Mouse (Mus musculus) layer of hippocampus, adult 18-20 months (tissue): ENCODE measurements around the gene Dnajb13. TPM values are rescaled to one million over a fixed set of nuclear protein-coding genes. Genes with fewer than 3 reads are reported as not detected.
"Not testable (repeated sequence)": the region's sequence is repeated elsewhere in the genome, so short reads cannot be mapped to it uniquely, and the experiment has no call there.

Experiments
- DNase-seq, 2 experiments: peaks; one replicate each; pipeline ENCODE4 v3.0.0; 2022; ENCODE audit warnings: low spot score in 2 of 2
- total RNA-seq, 2 experiments: library from RNA; stranded (reverse); gene quantifications; 2 replicates each; pipeline ENCODE4 v1.2.3; 2021

The Dnajb13 gene
- total RNA-seq, 2 experiments from 2014 or later = 0.36 to 0.77 TPM

GRCm38 (mm10) chr7:100492391-100493116 lies 22.2 kb downstream of the Dnajb13 start:
- no peak for DNase-seq

DNA sequence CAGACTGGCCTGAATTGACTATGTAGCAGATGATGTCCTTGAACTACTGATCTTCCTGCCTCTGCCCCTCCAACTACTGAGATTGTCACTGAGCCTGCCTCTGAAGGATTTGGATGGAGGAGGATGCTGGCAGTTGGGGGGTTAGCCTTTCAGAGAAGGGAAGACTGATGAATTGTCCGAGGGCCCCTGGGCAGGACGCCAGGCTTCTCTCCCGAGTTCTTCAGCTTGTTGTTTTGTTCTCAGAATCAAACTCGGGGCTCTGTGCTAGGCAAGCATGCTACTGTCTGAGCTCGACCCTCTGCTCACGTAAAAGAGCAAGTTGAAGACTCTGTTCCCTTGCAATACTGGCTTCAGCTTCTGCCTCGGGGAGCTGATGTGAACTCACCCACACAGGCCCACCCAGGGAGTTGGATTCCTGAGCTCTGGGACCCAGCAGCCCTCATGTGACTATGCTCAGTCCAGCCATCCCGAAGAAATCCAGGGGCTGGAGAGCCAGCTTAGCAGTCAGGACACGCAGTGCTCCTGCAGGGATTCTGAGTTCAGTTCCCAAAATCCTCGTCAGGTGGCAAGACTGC lies 26.2 kb downstream of the Dnajb13 start:
- no peak for DNase-seq

GRCm38 (mm10) chr7:100487301-100487700 lies 27.5 kb downstream of the Dnajb13 start:
- DNase-seq = no peak

GRCm38 (mm10) chr7:100484493-100484892 lies 30.3 kb downstream of the Dnajb13 start:
- no peak for DNase-seq

DNA sequence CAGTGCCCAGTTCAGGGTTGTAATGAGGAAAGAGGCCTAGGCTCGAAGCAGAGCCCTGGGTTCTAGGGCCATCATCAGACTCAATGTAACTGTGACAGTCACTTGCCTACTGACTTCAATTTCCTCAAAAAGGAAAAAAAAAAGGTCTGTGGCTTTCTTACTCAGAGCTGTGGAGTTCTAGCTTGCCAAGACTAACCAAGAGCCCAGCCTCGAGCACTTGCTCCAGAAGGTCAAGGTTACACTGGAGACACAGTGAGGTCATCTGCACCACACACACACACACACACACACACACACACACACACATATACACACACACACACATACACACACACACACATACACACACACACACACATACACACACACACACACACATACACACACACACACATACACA lies 32.7 kb downstream of the Dnajb13 start:
- DNase-seq = not testable (repeated sequence)

DNA sequence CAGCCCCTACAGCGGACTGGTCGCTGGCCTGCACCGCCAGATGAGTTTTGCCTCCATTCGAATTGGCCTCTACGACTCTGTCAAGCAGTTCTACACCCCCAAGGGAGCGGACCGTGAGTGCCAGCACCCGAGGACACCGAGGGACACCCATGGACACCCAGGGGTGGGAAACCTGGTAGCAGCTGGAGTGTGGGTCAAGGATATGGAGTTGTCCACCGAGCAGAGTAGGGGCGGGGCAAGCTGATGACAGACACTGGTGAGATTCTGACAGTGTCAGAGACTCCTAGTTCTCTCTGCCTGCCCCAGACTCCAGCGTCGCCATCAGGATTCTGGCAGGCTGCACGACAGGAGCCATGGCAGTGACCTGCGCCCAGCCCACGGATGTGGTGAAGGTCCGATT lies 34.6 kb downstream of the Dnajb13 start:
- DNase-seq = no peak

GRCm38 (mm10) chr7:100479823-100480164 lies 35.0 kb downstream of the Dnajb13 start:
- no peak for DNase-seq

DNA sequence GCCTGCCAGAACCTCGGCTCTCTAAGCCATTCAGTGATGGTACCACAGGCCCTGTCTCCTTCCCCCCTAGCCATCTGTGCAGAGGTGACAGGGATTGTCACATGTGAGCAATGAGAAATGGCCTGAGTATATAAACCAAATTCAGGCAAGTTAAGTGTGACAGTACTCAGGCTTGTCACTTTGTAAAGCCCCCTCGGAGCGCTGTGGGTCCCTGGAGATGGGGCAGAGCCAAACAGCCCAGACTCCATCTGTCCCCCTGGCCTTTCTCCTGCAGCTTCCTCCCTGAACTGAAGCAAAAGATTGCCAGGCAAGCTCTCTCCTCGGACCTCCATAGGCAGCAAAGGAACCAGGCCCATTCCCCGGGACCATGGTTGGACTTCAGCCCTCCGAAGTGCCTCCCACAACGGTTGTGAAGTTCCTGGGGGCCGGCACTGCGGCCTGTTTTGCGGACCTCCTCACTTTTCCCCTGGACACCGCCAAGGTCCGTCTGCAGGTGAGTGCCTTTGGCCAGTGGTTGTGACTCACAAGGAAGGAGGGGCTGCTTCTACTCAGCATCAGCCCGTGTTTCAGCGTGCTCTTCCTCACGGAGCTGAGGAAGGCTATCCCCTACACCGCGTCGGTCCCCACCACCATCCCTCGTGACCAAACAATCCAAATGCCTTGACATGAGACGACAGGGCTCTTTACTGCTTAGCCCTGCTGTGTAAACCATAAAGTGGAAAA lies 35.5 kb downstream of the Dnajb13 start:
- DNase-seq = no peak

DNA sequence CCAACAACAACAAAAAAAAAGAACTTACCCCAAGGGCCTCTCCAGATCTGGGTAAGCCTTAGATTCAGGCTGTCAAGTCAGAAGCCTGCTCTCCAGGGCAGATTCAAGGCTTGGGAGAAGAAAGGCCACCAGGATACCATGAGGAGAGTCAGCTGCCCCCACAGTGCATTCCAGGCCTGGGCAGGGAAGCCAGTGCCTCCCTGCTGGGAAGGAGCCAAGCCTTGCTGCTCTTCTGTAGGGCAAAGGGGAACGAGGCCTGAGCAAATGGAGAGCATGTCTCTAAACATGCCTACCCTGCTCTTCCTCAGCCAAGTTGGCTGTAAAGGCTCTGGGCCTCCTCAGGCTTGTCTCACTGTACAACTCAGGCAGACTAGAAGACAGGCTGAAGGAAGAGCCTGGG lies 40.1 kb downstream of the Dnajb13 start:
- no peak for DNase-seq

DNA sequence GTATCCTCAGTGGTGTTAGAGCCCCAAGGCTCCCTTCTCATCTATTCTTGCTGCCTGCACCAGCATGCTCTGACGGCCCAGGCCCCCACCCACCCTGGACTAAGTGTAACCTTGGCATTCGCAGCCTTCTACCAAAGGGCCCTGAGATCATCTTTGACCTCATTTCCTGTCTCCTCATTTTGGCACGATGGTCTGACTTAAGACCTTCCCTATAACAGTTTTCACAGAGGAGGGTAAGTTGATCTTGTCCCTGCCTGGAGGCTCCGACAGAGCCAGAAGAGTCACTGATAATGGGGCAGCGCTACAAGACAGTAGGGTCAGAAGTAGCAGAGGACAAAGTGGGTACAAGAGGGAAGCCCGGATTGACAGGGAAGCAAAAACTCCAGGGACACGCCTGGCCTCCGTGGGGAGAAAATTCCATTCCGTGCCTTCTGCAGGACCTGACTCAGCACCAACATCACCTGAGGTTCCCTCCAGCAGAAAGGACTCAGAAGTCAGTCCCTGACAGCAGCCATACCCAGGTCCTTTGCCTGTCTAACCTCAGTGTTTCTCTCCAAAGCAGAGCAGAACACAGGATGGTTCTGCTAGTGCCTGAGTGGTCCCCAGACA lies 40.8 kb downstream of the Dnajb13 start:
- no peak for DNase-seq

DNA sequence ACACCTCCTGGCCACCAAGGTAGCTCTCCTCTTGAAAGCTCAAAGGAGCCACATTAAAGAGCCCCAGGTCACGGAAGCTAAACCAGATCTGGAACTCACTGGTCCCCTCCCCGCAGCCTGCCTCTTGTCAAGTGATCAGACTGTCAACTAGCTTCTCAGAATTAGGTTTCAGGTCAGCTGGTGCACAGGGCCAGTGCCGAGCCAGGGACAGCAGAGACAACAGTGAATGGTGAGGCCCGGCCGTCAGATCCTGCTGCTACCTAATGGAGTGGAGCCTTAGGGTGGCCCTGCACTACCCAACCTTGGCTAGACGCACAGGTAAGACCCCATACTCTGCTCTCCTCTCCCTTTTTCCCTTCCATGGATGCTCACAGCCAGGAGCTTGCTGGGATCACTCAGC lies 42.0 kb downstream of the Dnajb13 start, which contains the start of gene Ucp3:
TSS of gene Ucp3 (plus strand) at position 214 of the 400 bp plus-strand sequence.
- DNase-seq = no peak

DNA sequence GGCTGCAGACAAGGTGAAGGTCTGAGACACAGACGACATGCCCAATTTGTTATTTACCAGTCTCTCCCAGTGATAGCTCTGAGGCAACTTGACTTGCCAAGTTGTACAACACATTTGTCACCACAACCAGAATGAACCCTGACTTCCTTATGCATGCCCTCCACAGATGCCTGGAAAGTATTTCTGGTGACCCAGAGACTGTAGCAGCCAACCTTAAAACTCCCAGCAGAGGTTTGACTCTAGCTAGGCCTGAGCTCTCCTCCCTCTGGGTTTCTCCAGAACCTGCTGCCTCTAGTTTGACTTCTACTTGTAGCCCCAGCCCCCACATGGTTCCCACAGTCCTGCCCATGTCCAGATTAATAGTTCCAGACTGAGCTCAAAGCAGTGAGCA lies 43.4 kb downstream of the Dnajb13 start:
- no peak for DNase-seq

DNA sequence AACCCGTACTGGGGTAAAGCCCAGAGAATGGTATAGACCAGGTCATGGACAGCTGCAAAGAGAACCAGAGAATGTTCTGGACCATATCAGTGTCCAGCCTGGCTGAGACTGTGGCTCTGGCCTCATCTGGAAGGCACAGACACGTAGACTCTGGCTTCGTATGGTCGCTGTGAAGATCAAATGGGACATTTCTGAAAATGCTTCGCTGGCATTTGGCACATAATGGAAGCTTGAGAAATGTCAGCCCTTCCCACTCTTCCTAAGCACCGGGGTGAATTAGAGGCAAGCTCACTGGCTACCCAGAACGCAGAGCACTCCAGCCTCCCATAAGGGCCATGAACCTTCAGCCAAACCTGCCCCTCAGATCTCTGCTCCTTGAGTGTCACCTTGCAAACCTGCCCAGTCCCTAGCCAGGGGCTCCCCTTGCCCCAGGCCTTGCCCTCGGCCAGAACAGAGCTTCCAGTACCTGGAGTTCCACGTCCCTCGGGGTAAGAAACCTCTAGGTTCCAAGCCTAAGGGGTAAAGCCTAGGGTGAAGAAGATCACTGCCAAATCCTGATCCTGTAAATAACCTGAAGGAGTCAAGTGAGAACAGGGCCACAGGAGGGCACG lies 43.9 kb downstream of the Dnajb13 start:
- no peak for DNase-seq

- DNase-seq = no peak
Observed at GRCm38 (mm10) chr7:100469502-100469901, 45.3 kb downstream of the Dnajb13 start.

- DNase-seq = no peak
Observed at GRCm38 (mm10) chr7:100468761-100469160, 46.0 kb downstream of the Dnajb13 start.

DNA sequence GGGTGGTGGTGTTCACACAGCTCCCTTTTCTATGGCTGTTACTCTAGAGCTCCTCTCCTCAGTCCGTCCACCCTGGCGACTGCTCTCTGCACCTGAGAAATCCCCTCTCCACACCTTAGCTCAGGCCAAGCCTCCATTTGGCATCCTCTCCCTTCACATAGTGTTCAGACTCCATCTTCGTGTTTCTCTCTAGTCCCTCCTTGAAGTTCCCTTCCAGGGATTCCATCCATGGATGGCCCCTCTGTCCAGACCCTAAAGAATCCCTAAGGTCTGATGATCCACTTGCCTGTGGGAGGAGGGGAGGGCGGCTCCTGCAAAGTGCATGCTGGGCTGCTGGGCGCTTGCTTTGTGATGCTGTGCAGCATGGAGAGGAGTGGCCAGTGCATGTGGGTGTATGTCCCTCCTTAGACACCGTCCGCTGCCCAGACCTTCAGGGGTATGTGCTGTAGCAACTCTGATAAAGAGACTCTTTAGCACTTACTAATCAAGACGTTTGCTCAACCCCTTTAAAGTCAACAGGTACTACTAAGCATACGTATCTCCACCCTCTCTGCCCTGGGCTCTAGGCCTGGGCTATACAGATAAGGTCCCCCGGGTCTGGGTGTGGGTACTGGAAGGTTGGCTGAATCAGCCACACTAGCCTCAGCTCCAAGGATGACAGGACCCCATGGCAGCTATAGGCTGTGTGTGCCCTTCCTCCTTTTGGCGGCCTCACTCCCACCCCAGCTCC lies 47.8 kb downstream of the Dnajb13 start:
- DNase-seq = no peak

DNA sequence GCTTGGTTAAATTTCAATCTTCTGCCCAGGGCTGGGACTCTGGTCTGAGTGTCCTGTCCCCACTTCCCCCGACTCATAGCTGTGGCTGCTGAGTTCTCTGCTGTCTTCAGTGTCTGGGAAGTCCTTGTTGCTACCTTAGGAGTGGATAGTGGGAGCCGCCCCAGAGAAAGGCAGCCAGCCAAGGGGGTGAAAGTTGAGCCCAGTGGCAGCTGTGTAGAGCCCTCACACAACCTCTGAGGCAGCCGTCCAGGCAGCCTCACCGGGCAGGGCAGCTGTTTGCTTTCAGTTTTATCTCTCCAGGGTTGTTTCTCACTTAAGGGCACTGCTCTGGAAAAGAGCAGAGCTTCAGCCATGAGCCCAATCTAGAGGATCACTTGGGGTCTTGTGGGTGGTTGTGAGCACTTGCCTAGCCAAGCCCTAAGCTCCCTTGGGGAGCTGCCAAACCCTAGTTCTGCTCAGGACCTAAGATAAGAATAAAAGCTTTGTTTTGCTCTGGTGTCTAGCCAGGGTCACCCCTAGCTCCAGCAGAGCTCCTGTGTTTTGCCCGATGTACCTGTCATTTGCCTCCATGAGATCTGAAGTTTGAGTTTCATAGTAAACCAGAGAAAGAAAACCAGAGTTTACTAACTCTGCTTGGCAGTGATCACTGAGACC lies 49.0 kb downstream of the Dnajb13 start:
- no peak for DNase-seq

GRCm38 (mm10) chr7:100465248-100465647 lies 49.5 kb downstream of the Dnajb13 start:
- DNase-seq = no peak

DNA sequence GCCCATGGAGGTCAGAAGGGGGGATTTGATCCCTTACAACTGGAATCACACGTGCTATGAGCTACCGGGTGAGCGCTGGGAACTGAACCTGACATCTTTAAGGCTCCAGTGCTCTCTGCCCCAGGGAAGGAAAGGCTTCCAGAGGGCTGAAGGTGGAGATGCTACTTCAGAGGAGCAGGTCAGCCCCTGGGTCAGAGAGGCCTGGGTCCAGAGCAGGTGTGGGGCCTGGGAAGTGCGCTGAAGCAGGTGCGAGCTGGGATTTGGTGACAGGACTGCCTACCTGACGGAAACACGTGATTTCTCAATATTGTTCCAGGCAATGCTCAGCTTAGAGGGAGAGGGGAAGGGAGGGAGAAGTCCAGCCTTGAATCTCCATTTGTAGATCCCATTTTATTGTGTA lies 50.5 kb downstream of the Dnajb13 start:
- DNase-seq = no peak

DNA sequence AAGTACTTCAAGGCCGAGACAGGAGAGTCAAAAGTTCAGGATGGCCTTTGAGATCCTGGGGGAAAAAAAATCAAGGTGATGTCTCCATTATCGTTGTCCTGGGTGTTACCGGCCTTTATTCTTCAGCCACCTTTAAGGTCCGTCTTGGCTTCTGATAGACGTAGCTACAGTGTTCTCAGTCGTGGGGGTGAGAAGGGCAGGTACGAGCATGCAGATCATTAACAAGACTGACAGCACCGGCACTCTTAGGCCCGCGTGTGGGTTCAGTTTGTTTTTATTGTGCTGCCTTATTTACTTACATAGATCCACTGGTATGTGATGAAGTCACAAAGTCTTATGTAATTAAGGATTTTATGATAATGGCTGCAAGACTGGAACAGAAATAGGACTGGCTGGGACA lies 51.0 kb downstream of the Dnajb13 start:
- no peak for DNase-seq
